Mouse (Mus musculus): ENCODE data around the gene Ppp1r8.
A peak's percentile ranks its signal among the peaks of the same experiment; 100 is the strongest.

Gene Ppp1r8

DNA sequence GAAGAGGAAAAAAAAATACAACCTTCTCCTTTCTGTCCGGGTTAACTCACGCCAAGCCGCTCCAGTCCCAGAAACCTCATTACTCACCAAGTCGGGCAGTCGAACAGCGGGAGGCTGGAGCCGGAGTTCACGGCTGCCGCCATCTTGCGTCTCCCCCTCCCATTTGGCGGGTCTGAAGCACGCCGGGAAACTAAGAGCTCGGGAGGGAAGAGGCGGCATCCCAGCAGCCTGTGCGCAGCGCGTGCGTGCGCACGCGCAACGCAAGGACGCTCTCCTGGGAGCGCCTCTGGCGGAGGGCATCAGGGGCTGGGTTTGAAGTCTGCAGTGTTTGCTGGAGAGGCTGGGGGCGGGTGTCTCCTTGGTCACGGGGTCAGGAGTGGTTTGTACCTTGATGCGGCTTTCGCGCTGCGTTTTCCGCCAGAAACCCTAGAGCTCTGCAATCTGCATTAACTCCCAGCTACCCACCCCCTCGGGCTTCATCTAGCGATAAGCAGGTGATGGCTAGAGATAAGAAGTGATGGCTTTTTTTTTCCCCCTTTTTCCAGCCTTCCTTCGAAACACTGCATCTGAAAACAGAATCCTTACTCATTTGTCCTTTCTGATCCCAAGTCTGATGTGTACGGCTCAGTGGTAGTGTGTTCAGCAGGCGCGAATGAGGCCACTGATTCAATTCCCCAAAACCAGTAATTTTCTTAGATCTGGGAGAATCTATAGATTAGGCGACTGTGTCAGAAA, at the start of gene Ppp1r8:
Gene Ppp1r8 (minus strand): TSS at position 200 of the 735 bp plus-strand sequence.
- DNase-seq (ENCODE audit: low spot score), result peak; percentile 87

GRCm38 (mm10) chr4:132884844-132885374, 41.9 kb upstream of the Ppp1r8 start:
- DNase-seq (ENCODE audit: low spot score), result no peak

DNA sequence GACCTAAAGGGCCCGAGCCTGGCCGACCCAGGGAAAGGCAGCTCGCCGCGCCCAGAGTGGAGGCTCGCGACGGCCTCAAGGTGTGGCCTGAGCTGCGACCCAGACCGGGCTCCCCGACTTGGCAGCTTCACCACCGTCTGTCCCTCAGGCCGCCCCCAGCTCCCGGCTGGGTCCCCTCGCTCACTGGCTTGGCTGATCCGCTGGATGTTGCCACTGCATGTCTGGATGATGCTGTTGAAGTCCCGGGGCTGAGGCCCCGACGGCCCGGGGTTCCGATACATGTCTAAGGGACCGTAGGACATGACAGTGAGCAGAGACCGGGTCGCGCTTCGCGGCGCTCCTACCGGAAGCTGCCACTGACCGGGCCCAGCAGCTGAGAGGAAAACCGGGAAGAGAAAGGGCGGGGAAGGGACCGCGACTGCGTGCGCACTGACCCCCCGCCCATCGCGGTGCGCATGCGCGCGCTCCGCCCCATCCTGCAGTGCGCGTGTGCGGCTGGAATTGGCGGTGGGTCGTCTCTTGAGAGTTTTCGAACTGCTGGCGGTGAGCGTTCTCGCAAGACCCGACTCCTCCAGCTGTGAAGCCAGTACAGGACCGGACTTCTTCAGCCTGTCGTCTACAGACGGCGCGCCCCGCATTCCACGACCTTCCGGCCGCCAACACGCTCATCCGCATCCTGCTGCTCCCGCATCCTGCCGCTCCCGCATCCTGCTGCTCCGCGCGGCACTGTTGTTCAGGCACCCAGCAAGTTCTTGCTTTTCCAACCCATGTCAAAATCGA, 41.3 kb upstream of the Ppp1r8 start, which contains the start of gene Stx12:
Gene Stx12 (minus strand): TSS at position 446 of the 780 bp plus-strand sequence.
- peak; percentile 94 for DNase-seq (ENCODE audit: low spot score)

DNA sequence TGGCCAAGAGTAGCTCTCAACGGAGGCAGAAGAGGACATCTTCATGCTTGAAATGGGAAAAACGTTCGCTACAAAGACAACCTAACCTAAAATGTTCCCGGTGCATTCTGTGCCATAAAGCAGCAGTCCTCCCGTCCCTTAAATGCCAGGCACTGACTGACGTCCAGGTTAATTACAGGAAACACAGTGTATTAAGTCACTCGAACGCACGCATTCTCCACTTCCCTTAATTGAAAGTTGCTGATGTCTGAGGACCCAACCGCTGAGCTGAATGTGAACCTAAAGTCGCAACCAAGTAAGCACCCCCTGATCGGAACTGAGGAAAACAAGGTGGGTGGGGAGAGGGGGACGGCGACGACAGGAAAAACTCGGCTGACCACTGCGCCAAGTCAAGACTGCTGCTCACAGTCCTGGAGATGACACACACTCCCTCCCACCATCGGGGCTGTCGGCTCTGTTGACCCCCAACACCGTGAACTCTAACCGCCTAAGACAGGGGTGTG, 40.6 kb upstream of the Ppp1r8 start:
- DNase-seq (ENCODE audit: low spot score), result no peak

- no peak for DNase-seq (ENCODE audit: low spot score)
Measured at GRCm38 (mm10) chr4:132874363-132875097, 31.6 kb upstream of the Ppp1r8 start.

DNA sequence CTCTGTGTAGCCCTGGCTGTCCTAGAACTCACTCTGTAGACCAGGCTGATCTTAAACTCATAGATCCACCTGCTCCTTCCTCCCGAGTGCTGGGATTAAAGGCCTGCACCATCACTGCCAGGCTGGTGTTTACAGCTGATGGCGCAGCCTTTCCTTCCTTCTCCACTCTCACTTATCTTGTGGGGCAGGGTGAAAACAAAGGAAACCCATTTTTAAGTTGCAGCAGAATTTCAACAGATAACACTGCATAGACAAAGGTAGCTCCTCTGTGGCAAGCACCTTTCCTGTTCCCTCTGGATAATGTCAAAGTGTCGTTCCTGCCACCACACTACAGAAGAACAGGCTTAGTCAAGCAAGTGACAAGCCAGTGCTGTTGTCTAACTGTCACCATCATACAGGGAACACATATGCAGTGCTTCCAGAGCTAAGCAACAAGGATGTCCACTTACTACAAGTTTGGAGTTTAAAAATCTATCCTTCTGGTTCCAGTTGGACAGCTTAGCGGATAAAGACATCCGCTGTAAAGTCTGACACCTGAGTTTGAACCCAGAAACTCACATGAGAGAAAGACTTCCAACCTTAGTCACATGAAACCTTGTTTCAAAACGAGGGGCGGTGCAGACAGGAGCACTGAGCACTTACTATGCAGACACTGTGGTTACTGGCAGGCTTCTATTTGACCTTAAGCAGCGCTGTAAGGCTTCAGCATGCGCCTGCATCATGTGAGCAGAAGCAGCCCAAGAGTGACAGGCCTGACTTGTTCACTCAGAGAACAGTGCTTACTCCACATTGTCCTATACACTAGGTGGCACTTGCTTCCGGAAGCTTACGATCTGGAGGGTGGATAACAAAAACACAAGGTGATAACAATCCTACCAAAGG, 30.8 kb upstream of the Ppp1r8 start:
- DNase-seq (ENCODE audit: low spot score), result no peak

- DNase-seq (ENCODE audit: low spot score), result no peak
Measured at GRCm38 (mm10) chr4:132871116-132871515, 28.1 kb upstream of the Ppp1r8 start.

DNA sequence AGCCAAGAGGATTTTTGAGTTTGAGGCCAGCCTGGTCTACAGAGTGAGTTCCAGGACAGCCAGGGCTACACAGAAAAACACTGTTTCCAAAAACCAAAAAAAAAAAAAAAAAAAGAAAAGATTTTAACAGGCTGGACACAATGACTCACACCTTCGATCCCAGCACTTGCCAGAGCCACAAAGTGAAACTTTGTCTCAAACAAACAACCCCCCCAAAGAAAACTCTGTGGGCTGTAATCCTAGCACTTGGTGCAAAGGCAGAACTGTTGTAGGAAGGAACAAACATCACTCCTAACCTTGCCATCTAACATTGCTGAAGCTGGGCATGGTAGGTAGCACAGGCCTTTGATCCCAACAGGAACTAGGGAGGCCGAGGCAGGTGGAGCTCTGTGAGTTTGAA, 21.9 kb upstream of the Ppp1r8 start:
- no peak for DNase-seq (ENCODE audit: low spot score)

GRCm38 (mm10) chr4:132863012-132863411, 20.0 kb upstream of the Ppp1r8 start:
- DNase-seq (ENCODE audit: low spot score), result no peak

GRCm38 (mm10) chr4:132860880-132861279, 17.9 kb upstream of the Ppp1r8 start:
- no peak for DNase-seq (ENCODE audit: low spot score)

- DNase-seq (ENCODE audit: low spot score), result no peak
Measured at GRCm38 (mm10) chr4:132843705-132844071, 719 bp upstream of the Ppp1r8 start.

DNA sequence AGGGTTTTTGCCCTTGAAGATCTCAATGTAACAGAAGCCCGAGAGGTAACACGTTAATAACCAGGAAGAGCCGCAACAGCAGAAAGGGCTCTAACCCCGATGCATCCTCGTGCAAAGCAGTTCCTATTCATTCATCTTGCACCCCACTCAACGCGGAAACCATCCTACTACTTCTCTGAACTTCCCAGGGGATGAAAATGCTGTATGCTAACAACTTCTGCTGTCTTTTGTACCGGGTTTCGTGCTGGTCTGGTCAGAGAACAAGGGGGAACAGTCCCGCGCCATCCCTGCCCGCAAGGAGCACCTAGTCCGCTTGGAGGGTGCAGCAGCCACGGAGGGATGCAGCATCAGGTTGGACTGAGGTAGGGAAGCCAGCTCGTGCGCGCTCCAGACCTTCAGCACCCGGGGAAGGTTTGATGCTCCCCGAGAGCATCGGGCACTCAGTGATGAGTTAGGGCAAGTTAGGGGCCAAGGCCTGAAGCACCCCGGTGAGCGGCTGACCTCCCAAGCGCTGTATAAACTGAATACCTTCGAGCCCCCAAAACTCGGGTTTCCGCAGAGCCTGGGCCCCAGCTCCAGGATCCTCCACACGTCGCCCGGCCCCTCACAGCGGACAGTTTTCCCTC, 575 bp downstream of the Ppp1r8 start:
- peak; percentile 58 for DNase-seq (ENCODE audit: low spot score)

- DNase-seq (ENCODE audit: low spot score), result no peak
Measured at GRCm38 (mm10) chr4:132841493-132841892, 1.5 kb downstream of the Ppp1r8 start.

DNA sequence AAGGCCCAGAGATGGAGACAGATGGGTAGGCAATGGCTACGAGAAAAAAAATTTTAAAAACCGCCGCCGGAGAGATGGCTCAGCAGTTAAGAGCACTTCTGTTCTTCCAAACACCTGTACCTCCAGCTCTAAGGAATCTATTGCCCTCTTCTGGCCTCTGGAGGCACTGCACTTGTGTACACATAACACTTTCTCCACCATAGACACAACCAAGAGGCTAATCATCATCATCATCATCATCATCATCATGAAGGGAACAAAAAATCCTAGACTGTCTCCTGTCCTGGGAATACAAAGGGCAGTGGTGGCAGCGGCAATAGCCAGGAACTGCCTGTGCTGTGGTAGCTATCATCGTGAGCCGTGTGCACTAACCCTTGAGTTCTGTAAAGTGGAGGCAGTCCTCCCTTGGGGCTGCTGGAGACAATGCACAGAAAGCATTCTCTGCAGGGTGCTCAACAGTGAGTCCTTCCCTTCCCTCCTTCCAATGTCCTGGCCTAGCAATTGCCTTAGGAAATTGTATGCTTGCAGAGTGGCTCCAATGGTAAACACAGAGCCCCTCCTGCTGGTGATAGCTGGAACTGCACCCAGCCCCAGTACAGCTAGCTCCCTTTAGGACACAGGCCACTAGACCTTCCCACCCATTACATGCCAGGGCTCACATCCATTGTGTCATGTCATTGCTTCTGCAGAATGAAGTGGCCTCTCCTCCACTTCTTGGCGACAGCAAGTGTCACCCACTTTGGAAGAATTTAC, 19.2 kb downstream of the Ppp1r8 start:
- peak; percentile 91 for DNase-seq (ENCODE audit: low spot score)

GRCm38 (mm10) chr4:132818442-132818841, 24.5 kb downstream of the Ppp1r8 start:
- no peak for DNase-seq (ENCODE audit: low spot score)

GRCm38 (mm10) chr4:132816855-132817254, 26.1 kb downstream of the Ppp1r8 start:
- DNase-seq (ENCODE audit: low spot score), result no peak

DNA sequence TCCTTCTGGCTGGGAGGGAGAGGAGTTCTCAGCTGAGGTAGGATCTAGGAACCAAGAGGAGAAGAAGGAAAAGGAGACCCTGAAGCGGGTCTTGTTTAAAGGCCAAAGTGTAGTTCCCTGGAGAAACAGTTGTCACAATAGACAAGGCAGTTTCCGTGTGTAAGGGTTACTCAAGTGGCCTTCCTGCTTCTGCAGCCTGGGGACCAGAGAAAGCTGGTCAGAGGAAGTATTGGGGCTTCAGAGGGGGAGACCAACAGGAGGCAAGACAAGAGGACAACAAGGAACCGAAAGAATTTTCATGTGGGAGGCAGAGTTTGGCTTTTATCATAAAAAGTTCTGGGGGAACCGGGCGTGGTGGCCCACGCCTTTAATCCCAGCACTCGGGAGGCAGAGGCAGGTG, 26.6 kb downstream of the Ppp1r8 start:
- DNase-seq (ENCODE audit: low spot score), result no peak

- DNase-seq (ENCODE audit: low spot score), result no peak
Measured at GRCm38 (mm10) chr4:132809621-132810020, 33.3 kb downstream of the Ppp1r8 start.

DNA sequence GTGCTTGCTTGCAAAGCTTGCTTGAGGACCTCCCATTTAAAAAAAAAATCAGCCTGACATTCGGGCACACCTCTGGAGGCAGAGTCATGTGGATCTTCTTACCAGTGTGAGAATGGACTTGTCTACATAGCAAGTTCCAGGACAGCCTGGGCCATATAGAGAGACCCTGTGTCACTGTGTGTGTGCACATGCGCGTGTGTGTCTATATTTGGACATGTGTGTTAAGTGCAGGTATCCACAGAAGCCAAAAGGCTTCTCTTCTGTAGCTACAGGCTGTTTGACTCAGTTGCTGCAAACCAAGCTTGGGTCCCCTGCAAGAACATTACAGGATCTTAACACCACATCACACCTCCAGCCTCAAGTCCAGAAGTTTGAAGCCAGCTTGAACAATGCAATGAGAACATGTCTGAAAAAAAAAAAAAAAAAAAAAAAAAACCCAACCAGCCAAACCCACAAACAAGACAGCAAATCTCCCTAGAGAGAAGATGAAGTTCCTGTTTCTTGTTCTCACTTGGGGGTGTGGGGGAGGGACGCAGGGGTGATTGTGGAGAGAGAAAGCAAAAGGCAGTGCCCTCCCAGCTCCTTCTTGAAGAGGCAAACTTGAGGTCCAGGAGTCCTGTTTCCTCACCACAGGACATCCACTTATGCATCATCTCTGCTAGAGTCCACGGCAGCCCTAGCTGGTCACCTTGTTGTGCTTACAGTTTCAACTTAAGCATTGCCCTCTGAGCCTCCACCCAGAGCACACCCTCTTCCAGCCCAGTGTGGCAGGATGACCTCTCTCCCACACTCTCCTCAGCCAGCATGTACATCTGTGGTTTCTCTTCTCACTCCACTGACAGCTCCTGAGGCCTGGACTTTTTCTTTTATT, 35.0 kb downstream of the Ppp1r8 start:
- DNase-seq (ENCODE audit: low spot score), result no peak
